Mouse (Mus musculus) ES-Bruce4 (cell line): Measurements from ENCODE around the gene Ptk7.

Source experiments
- CTCF ChIP-seq: IDR thresholded peaks from one replicate; pipeline ENCODE4 v1.8.1; 2011; ENCODE audit warnings: low read depth, low read length
- EP300 ChIP-seq: IDR thresholded peaks from 2 replicates; pipeline ENCODE4 v1.6.1; 2011; ENCODE audit warnings: low read depth, low read length; ENCODE audit not compliant: insufficient read depth
- POLR2A ChIP-seq: IDR thresholded peaks from one replicate; pipeline ENCODE4 v1.8.1; 2011; ENCODE audit warnings: low read length; ENCODE audit not compliant: insufficient read depth

- TF ChIP-seq POLR2A (no peak), CTCF (no peak), EP300 (no peak)
Measured at GRCm38 (mm10) chr17:46662730-46663129, 33.4 kb upstream of the Ptk7 start.
